Mouse (Mus musculus): ENCODE data around the gene Brd1.

DNA sequence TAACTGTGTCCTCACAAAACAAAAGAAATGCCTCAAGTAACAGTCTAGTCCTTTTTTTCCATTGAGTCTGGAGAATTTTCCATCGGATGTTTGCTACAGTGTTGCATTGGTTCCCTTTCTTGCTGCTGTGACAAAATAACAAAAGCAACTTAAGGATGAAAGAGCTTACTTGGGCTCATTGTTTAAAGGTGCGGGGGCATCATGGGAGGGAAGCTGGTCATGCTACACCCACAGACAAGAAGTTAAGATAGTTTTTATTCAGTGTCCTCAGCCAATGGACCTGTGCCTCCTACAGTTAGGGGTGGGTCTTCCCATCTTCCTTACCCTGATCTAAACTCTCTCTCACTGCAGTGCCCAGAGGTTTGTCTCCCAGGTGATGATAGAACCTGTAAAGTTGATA, 4.4 kb upstream of the Brd1 start:
- TF ChIP-seq EP300 (IDR thresholded peaks at IDR 0.05) (no peak), CTCF (IDR thresholded peaks at IDR 0.05) (no peak)
